Mouse (Mus musculus) spleen, adult 2 months (tissue): ENCODE results near the gene Map4k4.

Experiments
- CTCF ChIP-seq: fragments of 200-500 bp; IDR thresholded peaks from 2 replicates; pipeline ENCODE4 v1.5.1; 2011; ENCODE audit warnings: mild to moderate bottlenecking, inconsistent platforms; ENCODE audit not compliant: insufficient read depth, insufficient read length, insufficient replicate concordance; ENCODE audit errors: extremely low read depth
- POLR2A ChIP-seq: fragments of 200-500 bp; IDR thresholded peaks from 2 replicates; pipeline ENCODE4 v1.6.1; 2011; ENCODE audit warnings: low read depth, low read length, inconsistent platforms

DNA sequence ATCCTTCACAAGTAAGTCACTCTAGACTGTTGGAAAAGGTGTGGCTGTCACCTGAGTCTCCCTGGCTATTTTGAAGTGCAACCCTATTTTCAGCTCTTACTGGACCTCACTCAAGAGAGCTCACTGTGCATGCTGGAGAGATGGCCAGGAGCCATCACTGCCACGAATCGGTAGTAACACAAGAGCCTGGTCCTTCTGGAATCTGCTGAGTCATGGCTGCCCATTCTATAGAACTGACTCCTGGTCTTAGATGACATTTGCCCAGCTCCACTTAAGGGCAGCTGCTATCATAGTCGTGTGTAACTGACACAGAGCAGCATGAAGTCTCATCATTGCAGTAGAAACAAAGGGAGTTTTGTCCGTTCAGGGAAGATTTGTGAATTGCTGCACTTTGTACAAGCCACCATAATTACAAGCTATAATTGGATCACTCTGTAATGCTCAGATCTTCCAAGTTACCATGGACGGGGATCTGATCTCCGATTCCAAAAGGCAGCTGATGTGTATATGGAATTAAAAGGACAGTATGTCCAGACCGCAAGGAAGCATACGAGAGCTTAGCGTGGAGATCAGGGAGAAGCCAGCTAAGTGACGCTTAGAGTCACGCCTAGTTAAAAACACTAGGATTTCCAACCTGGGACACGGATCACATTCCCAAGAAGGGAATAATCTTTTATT, 133.2 kb downstream of the Map4k4 start:
- no peak for TF ChIP-seq CTCF
- TF ChIP-seq POLR2A, result no peak
